Mouse (Mus musculus) lung, embryonic 15.5 days (tissue): ENCODE measurements at regions not wholly inside any gene's neighbourhood (a gene's known extent, or its start where the extent isn't known, plus 50 kb on each side); places are given as distances from the start of the nearest gene placed in this dataset.
"Not testable (repeated sequence)": the region's sequence is repeated elsewhere in the genome, so short reads cannot be mapped to it uniquely, and the experiment has no call there.

Source experiments
- ATAC-seq: fragments of 200-750 bp; cut with Nextera tagmentation; 2 replicates; pipeline ENCODE4 v1.8.0; 2017; ENCODE audit warnings: moderate number of reproducible peaks, borderline replicate concordance; ENCODE audit not compliant: low FRiP score, low TSS enrichment; ENCODE audit errors: extremely low read depth
- H3K27ac ChIP-seq: fragments of 300-500 bp; sonication (generic); 2 replicates; pipeline ENCODE4 v1.5.1; 2015; ENCODE audit warnings: moderate library complexity, mild to moderate bottlenecking, inconsistent platforms
- H3K27me3 ChIP-seq: fragments of 300-500 bp; sonication (generic); 2 replicates; pipeline ENCODE4 v1.6.1; 2015; ENCODE audit warnings: inconsistent platforms
- H3K36me3 ChIP-seq: fragments of 300-500 bp; sonication (generic); 2 replicates; pipeline ENCODE4 v1.6.1; 2015; ENCODE audit warnings: inconsistent platforms
- H3K4me1 ChIP-seq: fragments of 300-500 bp; sonication (generic); 2 replicates; pipeline ENCODE4 v1.6.1; 2015; ENCODE audit warnings: inconsistent platforms
- H3K4me2 ChIP-seq: fragments of 300-500 bp; sonication (generic); 2 replicates; pipeline ENCODE4 v1.6.1; 2015; ENCODE audit warnings: inconsistent platforms, mild to moderate bottlenecking, moderate library complexity
- H3K4me3 ChIP-seq: fragments of 300-500 bp; sonication (generic); 2 replicates; pipeline ENCODE4 v1.5.1; 2015; ENCODE audit warnings: mild to moderate bottlenecking, inconsistent platforms
- H3K9ac ChIP-seq: fragments of 300-500 bp; sonication (generic); 2 replicates; pipeline ENCODE4 v1.6.1; 2015; ENCODE audit warnings: inconsistent platforms
- H3K9me3 ChIP-seq: fragments of 300-500 bp; sonication (generic); 2 replicates; pipeline ENCODE4 v1.6.1; 2016; ENCODE audit warnings: inconsistent platforms
- WGBS: fragments of 180-500 bp; shearing (Covaris S2); methylation state at CpG from one replicate; pipeline ENCODE4 v1.1.7; 2015; 5-methylcytosine and 5-hydroxymethylcytosine counted together

GRCm38 (mm10) chr2:107869304-107869958 is 579.0 kb downstream of the Kcna4 start:
- no peaks in the 10 kb centered on the region for H3K9me3 ChIP-seq
- H3K4me1 ChIP-seq: no peaks in the 10 kb centered on the region
- no peak for ATAC-seq
- H3K4me3 ChIP-seq: no peak overlapping the region
- no peaks in the 10 kb centered on the region for H3K27me3 ChIP-seq
- no peak overlapping the region for H3K4me2 ChIP-seq
- no peak overlapping the region for H3K27ac ChIP-seq
- no peak overlapping the region for H3K9ac ChIP-seq
- no peaks in the 10 kb centered on the region for H3K36me3 ChIP-seq
- WGBS: 45% methylated on average over 3 of the region's 3 CpGs

GRCm38 (mm10) chr2:107879663-107880062 is 589.2 kb downstream of the Kcna4 start:
- Histone ChIP-seq H3K27ac (no peak overlapping the region), H3K4me3 (no peak overlapping the region), H3K27me3 (no peaks in the 10 kb centered on the region), H3K4me2 (no peak overlapping the region), H3K36me3 (no peaks in the 10 kb centered on the region), H3K9me3 (no peaks in the 10 kb centered on the region), H3K4me1 (no peaks in the 10 kb centered on the region), H3K9ac (no peak overlapping the region)
- no peak for ATAC-seq
- WGBS: 23% methylated on average over 2 of the region's 2 CpGs

GRCm38 (mm10) chr2:107886063-107886762 is 595.8 kb downstream of the Kcna4 start:
- Histone ChIP-seq H3K9me3 (no peaks in the 10 kb centered on the region), H3K4me2 (no peak overlapping the region), H3K4me3 (no peak overlapping the region), H3K4me1 (no peaks in the 10 kb centered on the region), H3K36me3 (no peaks in the 10 kb centered on the region), H3K27ac (no peak overlapping the region), H3K9ac (no peak overlapping the region), H3K27me3 (no peaks in the 10 kb centered on the region)
- 75% methylated on average over 3 of the region's 3 CpGs for WGBS
- no peak for ATAC-seq

GRCm38 (mm10) chr2:107888245-107888644 is 597.8 kb downstream of the Kcna4 start:
- no peak overlapping the region for H3K27ac ChIP-seq
- no peak for ATAC-seq
- H3K27me3 ChIP-seq: no peaks in the 10 kb centered on the region
- no peak overlapping the region for H3K9ac ChIP-seq
- no peaks in the 10 kb centered on the region for H3K36me3 ChIP-seq
- no peak overlapping the region for H3K4me3 ChIP-seq
- no peaks in the 10 kb centered on the region for H3K9me3 ChIP-seq
- no peaks in the 10 kb centered on the region for H3K4me1 ChIP-seq
- H3K4me2 ChIP-seq: no peak overlapping the region

- Histone ChIP-seq H3K27ac (no peak overlapping the region), H3K4me1 (no peaks in the 10 kb centered on the region), H3K9me3 (no peaks in the 10 kb centered on the region), H3K4me3 (no peak overlapping the region), H3K9ac (no peak overlapping the region), H3K27me3 (no peaks in the 10 kb centered on the region), H3K36me3 (no peaks in the 10 kb centered on the region), H3K4me2 (no peak overlapping the region)
- ATAC-seq: no peak
- WGBS: 72% methylated on average over 2 of the region's 2 CpGs
Measured at GRCm38 (mm10) chr2:107925116-107925515, 634.7 kb downstream of the Kcna4 start.

GRCm38 (mm10) chr2:107926606-107927005 is 636.2 kb downstream of the Kcna4 start:
- Histone ChIP-seq H3K27ac (no peak overlapping the region), H3K9me3 (no peaks in the 10 kb centered on the region), H3K9ac (no peak overlapping the region), H3K4me1 (no peaks in the 10 kb centered on the region), H3K4me3 (no peak overlapping the region), H3K27me3 (no peaks in the 10 kb centered on the region), H3K36me3 (no peaks in the 10 kb centered on the region), H3K4me2 (no peak overlapping the region)
- no peak for ATAC-seq
- 73% methylated on average over 1 of the region's 1 CpGs for WGBS

- Histone ChIP-seq H3K27ac (no peak overlapping the region), H3K4me2 (no peak overlapping the region), H3K4me3 (no peak overlapping the region), H3K9me3 (no peaks in the 10 kb centered on the region), H3K36me3 (no peaks in the 10 kb centered on the region), H3K27me3 (no peaks in the 10 kb centered on the region), H3K4me1 (no peaks in the 10 kb centered on the region), H3K9ac (no peak overlapping the region)
- 50% methylated on average over 2 of the region's 2 CpGs for WGBS
- no peak for ATAC-seq
Measured at GRCm38 (mm10) chr2:107935336-107935735, 644.9 kb downstream of the Kcna4 start.

GRCm38 (mm10) chr2:107935775-107936174 is 645.3 kb downstream of the Kcna4 start:
- Histone ChIP-seq H3K4me3 (no peak overlapping the region), H3K27ac (no peak overlapping the region), H3K4me1 (no peaks in the 10 kb centered on the region), H3K36me3 (no peaks in the 10 kb centered on the region), H3K27me3 (no peaks in the 10 kb centered on the region), H3K9me3 (no peaks in the 10 kb centered on the region), H3K9ac (no peak overlapping the region), H3K4me2 (no peak overlapping the region)
- 69% methylated on average over 2 of the region's 2 CpGs for WGBS
- no peak for ATAC-seq

- Histone ChIP-seq H3K9ac (no peak overlapping the region), H3K4me3 (no peak overlapping the region), H3K36me3 (no peaks in the 10 kb centered on the region), H3K27ac (no peak overlapping the region), H3K9me3 (no peaks in the 10 kb centered on the region), H3K4me1 (no peaks in the 10 kb centered on the region), H3K27me3 (no peaks in the 10 kb centered on the region), H3K4me2 (no peak overlapping the region)
- ATAC-seq: no peak
Measured at GRCm38 (mm10) chr2:107941374-107941773, 650.9 kb downstream of the Kcna4 start.

- no peaks in the 10 kb centered on the region for H3K4me1 ChIP-seq
- WGBS: 17% methylated on average over 3 of the region's 3 CpGs
Measured at GRCm38 (mm10) chr2:107945837-107946451, 655.5 kb downstream of the Kcna4 start.

GRCm38 (mm10) chr2:107955608-107956127 is 665.2 kb downstream of the Kcna4 start:
- not testable (repeated sequence) for H3K4me1 ChIP-seq, H3K4me2 ChIP-seq, ATAC-seq, H3K27ac ChIP-seq, H3K4me3 ChIP-seq, H3K27me3 ChIP-seq, H3K9ac ChIP-seq, H3K9me3 ChIP-seq, H3K36me3 ChIP-seq
- 81% methylated on average over 9 of the region's 9 CpGs for WGBS

More at GRCm38 (mm10) chr2:107945837-107946451, 655.5 kb downstream of the Kcna4 start:
- Histone ChIP-seq H3K27ac (no peak overlapping the region), H3K4me2 (no peak overlapping the region), H3K36me3 (no peaks in the 10 kb centered on the region), H3K27me3 (no peaks in the 10 kb centered on the region), H3K9ac (no peak overlapping the region), H3K9me3 (no peaks in the 10 kb centered on the region), H3K4me3 (no peak overlapping the region)
- ATAC-seq: no peak

GRCm38 (mm10) chr2:107963921-107964320 is 673.5 kb downstream of the Kcna4 start:
- not testable (repeated sequence) for ATAC-seq, H3K36me3 ChIP-seq, H3K27ac ChIP-seq, H3K4me1 ChIP-seq, H3K9me3 ChIP-seq, H3K9ac ChIP-seq, H3K27me3 ChIP-seq, H3K4me2 ChIP-seq, H3K4me3 ChIP-seq
- WGBS: 86% methylated on average over 8 of the region's 8 CpGs
